Mouse (Mus musculus) lung, postnatal 4 days (tissue): ENCODE data around the gene Nub1.

Source experiments
- DNase-seq, 2 experiments: peaks; one replicate each; pipeline ENCODE4 v3.0.0; 2021

Gene Nub1

GRCm38 (mm10) chr5:24747533-24747932 is 62.2 kb downstream of the Nub1 start:
- no peak for DNase-seq

- DNase-seq, result no peak
Measured at GRCm38 (mm10) chr5:24749731-24750130, 64.4 kb downstream of the Nub1 start.

- peak; percentile 93 to 94 for DNase-seq
Measured at GRCm38 (mm10) chr5:24750321-24751304, 65.3 kb downstream of the Nub1 start.

- peak; percentile 74 to 82 for DNase-seq
Measured at GRCm38 (mm10) chr5:24751305-24752174, 66.2 kb downstream of the Nub1 start.

- DNase-seq, result no peak
Measured at GRCm38 (mm10) chr5:24752175-24752498, 66.8 kb downstream of the Nub1 start.

- DNase-seq, result no peak
Measured at GRCm38 (mm10) chr5:24756931-24757330, 71.6 kb downstream of the Nub1 start.

GRCm38 (mm10) chr5:24757816-24758215 is 72.5 kb downstream of the Nub1 start, which contains the start of gene Crygn:
Gene Crygn, minus strand, starts transcription at chr5:24758008.
- DNase-seq, result no peak
